Mouse (Mus musculus) cerebral cortex, adult 2 months (tissue): ENCODE results near the gene Leo1.

ENCODE experiments used
- WGBS: fragments of 180-500 bp; shearing (Covaris S2); methylation state at CpG from one replicate; pipeline ENCODE4 v1.1.7; 2018; 5-methylcytosine and 5-hydroxymethylcytosine counted together

Gene Leo1

DNA sequence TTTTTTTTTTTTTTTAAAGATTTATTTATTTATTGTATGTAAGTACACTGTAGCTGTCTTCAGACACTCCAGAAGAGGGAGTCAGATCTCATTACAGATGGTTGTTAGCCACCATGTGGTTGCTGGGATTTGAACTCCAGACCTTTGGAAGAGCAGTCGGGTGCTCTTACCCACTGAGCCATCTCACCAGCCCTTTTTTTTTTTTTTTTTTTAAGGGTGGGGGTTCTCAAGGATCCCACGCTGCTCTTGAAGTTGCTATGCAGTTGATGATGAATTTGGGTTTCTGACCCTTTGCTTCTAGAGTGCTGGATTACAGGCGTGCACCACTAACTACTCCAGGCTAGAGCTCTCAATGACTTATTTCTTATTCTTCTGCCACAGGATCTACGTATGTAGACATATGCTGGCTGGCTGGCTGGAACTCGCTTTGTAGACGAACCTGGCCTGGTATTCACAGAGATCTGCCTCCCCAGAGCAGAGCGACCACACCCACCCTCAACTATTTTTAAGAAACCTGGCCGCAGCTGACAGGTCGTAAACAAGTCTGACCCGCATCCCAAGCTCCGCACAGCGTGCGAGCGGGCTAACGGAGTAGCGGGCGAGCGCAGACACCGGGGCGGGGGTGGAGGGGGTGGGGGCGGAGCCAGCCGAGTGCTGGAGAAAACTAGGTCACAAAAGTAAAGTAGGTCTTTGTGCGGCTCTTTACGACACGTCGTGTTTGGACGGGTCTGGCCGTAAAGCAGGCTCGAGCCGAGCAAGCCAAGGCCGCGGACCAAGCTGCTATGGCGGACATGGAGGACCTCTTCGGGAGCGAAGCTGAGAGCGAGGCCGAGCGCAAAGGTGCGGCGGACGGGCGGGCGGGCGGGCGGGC, at the start of gene Leo1:
Gene Leo1 (plus strand): TSS at position 729 of the 871 bp plus-strand sequence.
- under 1% methylated on average over 44 of the region's 45 CpGs for WGBS

GRCm38 (mm10) chr9:75393251-75393650, 48.1 kb upstream of the Leo1 start:
- WGBS = 74% methylated on average over 12 of the region's 12 CpGs

DNA sequence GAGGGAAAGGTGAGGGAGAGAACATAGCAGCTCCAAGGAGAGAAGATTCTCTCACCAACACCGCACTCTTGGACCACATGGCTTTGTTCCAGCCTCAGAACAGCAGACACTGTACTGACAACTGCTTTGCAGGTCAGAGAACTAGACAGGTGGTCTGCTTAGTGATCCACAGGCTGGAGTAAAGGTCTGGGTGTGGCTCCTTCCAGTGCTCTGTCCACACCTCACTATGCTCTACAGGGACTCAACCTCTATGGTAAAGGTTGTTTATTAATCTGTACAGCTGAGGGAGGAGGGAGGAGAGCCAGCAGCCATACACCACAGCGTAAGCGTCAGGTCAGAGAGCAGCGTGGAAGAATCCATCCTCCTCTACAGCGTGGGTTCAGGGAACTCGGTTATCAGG, 45.4 kb upstream of the Leo1 start:
- 87% methylated on average over 6 of the region's 6 CpGs for WGBS

DNA sequence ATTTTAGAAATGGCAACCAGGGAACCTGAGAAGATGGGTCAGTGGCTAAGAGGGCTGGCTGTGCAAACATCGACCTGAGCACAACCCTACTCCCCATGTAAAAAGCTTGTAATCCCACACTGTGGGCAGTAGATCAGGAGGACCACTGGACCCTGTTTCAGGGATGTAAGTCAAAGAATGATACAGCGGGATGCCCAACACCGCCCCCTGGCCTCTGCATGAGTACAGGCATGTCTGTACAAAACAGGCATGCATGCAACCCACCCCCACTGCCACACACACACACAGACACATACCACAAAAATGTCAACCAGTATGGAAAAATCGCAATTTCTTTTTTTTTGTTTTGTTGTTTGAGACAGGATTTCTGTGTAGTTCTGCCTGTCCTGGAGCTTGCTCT, 42.3 kb upstream of the Leo1 start:
- WGBS = 91% methylated on average over 4 of the region's 4 CpGs

GRCm38 (mm10) chr9:75400639-75401038, 40.7 kb upstream of the Leo1 start:
- WGBS = 55% methylated on average over 5 of the region's 5 CpGs

DNA sequence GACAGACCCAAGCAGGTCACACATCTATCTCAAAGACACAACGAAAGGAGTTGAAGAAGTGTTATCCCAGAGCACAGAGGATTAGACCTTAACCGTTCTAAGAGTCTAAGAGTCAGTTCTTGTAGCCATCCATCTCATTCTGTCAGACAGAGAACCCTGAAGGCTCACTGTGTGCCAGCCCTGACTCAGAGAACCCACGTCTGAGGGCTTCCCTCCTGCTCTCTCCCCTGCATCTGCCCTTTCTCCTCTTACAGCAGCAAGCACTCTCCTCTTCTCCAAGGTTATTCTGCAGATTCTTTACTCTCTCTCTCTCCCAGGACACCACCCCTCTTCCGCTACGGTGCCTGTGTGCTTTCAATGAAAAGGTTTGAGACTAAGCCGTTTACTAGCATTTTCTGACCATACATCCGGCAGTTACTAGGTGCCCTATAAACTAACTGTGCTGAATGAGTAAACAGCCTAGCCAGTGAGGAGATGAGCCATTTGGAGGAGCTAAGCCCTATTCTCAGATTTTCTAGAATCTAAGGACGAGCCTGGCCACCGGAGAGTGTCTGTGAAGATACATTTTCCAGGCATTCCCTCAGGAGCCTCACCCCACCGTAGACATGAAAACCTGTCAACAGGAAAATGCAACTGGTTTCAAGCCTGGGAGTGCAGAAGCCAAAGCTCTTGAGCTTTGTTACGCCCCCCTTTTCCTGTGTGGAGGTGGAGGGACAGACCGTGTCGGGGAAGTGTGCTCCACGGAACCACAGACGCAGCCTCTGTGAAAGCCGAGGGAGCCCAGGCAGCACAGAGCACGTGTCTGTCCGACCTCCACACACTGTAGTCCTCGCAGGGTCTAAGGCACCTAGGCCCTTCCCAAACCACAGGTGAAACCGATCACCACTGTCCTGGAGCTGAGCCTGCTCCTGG, 39.5 kb upstream of the Leo1 start:
- 46% methylated on average over 20 of the region's 20 CpGs for WGBS

GRCm38 (mm10) chr9:75403520-75403919, 37.8 kb upstream of the Leo1 start:
- WGBS = 57% methylated on average over 3 of the region's 3 CpGs

- 86% methylated on average over 2 of the region's 2 CpGs for WGBS
Observed at GRCm38 (mm10) chr9:75406121-75406520, 35.2 kb upstream of the Leo1 start.

DNA sequence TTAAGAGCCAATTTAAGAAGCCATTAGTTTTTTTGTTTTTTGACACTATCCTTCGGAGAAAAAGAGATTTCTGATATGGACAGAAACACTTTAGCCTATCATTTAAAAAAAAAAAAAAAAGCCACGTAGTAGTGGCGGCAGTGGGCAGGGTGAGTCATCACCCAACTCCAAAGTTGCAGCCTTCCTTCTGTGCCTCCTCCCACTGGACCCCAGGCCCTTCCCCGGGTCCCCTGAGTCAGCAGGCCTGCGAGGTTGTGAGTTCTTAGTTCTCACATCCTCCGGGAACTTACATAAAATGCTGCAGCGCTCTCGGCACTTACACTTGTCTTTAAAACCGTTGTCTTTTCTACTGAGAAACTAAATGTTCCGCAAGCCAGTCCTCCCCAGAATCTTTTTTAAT, 33.5 kb upstream of the Leo1 start:
- WGBS = 11% methylated on average over 10 of the region's 10 CpGs

- 5% methylated on average over 11 of the region's 11 CpGs for WGBS
Observed at GRCm38 (mm10) chr9:75408204-75408826, 33.0 kb upstream of the Leo1 start.

DNA sequence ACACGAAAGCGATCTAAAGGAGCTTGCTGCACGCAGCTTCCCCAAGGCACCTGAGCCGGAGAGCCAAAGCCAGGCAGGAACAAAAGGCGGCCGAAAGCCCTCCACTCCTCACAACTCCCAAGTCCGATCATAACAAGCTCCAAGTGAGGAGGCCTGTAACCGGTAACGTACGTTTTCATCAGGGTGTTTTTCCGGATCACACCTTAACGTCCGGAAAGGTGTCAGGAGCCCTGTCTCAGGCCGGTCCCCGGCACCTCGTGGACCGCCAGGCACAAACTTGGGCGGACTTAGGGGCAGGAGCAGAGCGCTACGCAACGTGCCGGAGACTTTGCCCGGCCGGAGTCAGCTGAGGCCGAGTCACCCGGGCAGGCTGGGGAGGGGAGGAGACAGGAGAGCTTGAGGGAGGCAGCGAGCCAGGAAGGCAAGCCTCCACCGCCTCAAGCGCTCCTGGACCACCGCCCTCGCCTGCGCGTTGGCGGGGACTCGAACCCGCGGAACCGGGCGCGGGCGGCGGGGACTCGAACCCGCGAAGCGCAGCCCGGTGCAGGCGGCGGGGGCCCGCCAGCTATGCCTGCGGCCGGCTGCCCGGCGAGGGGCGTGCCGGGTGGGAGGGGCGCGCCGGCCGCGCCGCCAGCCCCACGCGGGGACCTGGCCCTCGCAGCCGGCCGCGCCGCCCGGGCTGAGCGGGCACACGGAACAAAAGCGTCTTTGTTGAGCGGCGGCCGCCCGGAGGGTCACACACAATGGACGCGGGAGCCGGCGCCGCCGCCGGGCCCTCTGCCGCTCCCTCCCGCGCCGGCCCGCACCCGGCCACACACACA, 32.1 kb upstream of the Leo1 start:
- 1% methylated on average over 89 of the region's 90 CpGs for WGBS

- WGBS = under 1% methylated on average over 58 of the region's 58 CpGs
Observed at GRCm38 (mm10) chr9:75409852-75410378, 31.4 kb upstream of the Leo1 start, which contains the start of gene Mapk6. TSS of gene Mapk6 (minus strand) at chr9:75410005.

GRCm38 (mm10) chr9:75410868-75411487, 30.3 kb upstream of the Leo1 start:
- 80% methylated on average over 6 of the region's 6 CpGs for WGBS

DNA sequence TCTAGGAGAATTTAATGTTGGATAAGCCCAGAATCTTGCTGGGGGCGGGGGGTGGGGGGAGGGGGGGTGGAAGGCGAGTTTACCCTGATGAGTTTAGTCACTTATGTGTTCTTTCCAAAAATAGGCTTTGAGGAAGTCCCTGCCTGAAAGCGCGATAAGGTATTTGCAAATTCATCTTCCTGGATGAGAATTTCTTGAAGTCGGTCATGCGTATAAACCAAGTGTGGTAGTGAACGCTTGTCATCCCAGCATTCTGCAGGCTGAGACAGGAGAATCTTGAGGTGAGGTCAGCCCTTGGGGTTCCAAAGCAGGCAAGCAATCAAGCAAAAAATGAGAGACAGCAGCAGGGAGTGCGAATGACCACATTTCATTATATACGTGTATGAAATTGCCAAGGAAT, 29.7 kb upstream of the Leo1 start:
- WGBS = 63% methylated on average over 9 of the region's 9 CpGs

DNA sequence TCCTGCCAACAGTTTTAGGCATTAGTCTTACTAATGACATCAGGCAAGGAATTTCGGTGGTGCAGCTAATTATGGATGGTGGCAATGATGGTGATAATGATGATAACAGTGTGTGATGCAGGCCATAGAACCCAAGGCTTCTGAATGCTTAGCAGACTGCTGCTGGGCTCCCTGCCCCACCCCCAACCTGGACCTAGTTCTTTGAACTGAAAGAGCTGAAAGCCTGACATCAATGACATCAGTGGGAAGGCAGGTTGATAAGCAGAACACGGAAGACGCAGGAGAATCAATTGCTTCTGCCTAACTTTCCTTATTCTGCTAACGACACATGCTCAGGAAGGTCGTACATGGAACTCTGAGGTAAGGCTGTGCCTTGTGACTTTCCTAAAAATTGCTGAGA, 28.1 kb upstream of the Leo1 start:
- 73% methylated on average over 5 of the region's 5 CpGs for WGBS

DNA sequence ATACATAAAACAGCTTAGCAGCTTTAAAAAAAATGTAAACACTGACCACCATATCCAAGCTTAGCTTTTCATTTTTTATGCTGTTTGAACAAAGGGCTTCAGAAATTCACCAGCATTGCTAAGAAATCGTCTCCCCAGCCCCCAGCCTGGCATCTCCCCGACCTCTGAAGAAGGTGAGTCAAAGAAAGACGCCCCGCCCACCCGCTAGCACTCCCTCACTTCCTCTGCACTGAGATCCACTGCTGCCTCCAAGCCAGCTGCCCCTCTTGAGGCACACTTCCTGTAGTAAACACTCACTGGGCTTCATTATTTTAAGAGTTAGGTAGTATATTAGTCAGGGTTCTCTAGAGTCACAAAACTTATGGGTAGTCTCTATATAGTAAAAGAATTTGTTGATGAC, 27.1 kb upstream of the Leo1 start:
- WGBS = 47% methylated on average over 5 of the region's 5 CpGs

DNA sequence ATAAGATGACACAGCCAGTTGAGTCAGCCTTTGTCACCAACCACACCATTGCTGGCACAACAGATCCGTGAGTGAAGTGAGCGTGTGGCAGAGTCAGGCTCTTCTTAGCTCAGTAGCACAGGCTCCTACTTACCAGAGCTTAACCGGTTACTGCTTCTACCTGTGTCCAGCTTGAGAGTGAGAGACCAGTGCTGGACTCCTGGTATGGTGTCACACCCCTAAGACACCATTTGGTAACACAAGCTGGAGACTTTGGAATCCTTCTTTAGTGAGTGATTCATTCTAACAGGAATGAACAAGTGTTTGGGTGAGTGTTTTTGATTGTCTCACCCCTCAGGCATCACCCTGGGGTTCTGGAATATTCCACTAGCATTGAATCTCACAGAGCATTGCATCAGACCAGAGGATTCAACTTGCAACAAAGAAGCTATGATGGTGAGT, 19.1 kb upstream of the Leo1 start:
- WGBS = 86% methylated on average over 3 of the region's 3 CpGs

DNA sequence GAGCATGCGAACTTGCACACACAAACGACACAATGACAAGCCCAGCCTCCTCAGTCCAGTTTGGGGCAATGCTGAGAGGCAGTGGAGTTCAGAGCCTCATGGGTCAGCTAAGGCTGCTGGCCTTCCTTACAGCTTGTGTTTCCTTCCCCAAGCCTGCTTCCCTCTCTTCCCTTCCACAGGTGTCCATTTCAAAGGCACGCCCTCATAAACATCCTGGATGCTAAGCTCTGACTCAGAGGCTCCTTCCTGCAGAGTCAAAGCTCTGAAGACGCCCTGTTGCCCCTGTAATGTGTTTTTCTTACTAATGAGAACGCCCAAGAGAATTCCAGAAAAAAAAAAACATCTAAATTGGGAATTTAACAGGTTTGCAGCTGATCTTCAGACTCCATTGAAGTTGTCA, 17.6 kb upstream of the Leo1 start:
- WGBS = 72% methylated on average over 5 of the region's 5 CpGs

- 88% methylated on average over 6 of the region's 6 CpGs for WGBS
Observed at GRCm38 (mm10) chr9:75424358-75425150, 16.8 kb upstream of the Leo1 start.
